Mouse (Mus musculus): Measurements from ENCODE around the gene Cdh12.
"Not testable (repeated sequence)": the region's sequence is repeated elsewhere in the genome, so short reads cannot be mapped to it uniquely, and the experiment has no call there.

Cdh12 gene

GRCm38 (mm10) chr15:20448861-20449663 lies at the start of gene Cdh12:
TSS of gene Cdh12 (plus strand) at chr15:20449265.
- DNase-seq (ENCODE audit: low spot score) = no peak

- no peak for DNase-seq (ENCODE audit: low spot score)
These were observed 45.5 kb upstream of the Cdh12 start for GRCm38 (mm10) chr15:20403596-20403995.

DNA sequence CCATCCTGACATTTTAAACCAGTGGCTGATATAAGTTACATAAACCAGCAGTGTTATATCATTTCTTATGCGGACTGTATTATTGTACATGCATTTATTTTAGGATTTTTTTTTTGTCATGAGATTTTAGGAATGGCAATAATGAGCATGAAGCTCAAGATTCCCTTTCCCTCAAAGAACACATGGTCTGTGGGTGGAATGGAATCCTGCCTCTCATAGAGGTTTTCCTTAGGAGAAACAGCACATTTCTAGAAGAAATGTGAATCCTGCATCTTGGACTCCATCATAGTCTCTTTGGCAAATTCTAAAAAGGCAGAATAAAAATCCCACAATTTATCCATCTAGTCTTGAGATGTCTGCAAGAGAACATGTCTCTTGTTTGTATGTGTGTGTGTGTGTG lies 35.7 kb upstream of the Cdh12 start:
- DNase-seq (ENCODE audit: low spot score) = no peak

GRCm38 (mm10) chr15:20436356-20436755 lies 12.7 kb upstream of the Cdh12 start:
- DNase-seq (ENCODE audit: low spot score) = no peak

DNA sequence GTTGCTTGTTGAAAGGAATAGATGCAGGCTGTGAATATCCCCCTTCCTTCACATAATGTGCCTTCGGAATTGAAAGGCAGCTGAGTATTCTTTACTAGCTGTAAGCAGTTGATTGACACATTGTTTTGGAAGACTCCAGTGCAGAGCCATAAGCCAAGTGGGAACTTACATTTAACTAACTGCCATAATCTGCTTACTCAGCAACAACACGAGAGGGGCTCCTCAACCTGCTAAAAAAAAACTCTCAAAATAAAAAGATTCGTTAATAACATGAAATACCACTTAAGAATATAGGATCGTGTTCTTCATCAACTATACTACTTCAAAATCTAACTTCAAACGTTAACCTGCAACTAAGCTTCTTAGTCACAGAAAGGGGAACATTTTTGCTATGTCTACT lies 1.5 kb downstream of the Cdh12 start:
- no peak for DNase-seq (ENCODE audit: low spot score)

- DNase-seq (ENCODE audit: low spot score) = no peak
These were observed 9.4 kb downstream of the Cdh12 start for GRCm38 (mm10) chr15:20458508-20458907.

DNA sequence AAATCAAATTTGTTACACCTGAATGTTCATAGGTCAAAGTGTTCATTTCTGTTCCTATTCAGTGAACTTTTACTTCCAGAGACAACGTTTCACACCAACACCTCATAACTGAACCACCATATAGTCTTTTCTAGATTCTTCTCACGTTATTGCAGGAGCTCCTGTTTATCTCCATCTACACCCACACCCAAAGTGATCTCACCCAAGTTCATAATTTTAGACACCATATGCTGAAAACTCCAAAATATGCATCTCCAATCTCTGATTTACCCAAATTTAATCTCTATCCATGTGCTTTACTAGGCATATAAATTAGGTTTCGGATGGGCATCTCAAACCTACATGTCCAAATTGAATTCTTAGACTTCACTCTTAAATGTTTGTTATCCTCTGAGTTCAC lies 13.4 kb downstream of the Cdh12 start:
- no peak for DNase-seq (ENCODE audit: low spot score)

DNA sequence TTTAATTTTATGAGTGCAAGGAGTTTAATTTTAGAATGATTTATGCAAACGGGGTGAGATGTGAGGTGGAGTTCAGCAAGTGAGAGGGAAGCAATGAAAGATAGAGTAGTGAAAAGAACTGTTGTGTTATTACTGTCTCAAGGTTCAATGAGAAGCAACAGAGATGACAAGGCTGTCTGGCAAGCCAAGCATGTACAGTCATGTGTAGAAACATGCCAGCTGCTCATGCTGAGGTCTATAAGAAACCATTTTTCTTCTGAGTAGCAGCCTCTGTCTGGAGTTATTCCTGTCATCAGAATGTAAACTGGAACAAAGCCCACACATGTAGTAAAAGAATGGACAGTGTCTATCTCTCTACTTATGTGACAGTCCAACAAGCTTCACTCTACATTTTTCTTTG lies 14.5 kb downstream of the Cdh12 start:
- DNase-seq (ENCODE audit: low spot score) = no peak

- no peak for DNase-seq (ENCODE audit: low spot score)
These were observed 101.9 kb downstream of the Cdh12 start for GRCm38 (mm10) chr15:20550979-20551378.

GRCm38 (mm10) chr15:20571012-20571411 lies 121.9 kb downstream of the Cdh12 start:
- no peak for DNase-seq (ENCODE audit: low spot score)

- no peak for DNase-seq (ENCODE audit: low spot score)
These were observed 133.6 kb downstream of the Cdh12 start for GRCm38 (mm10) chr15:20582567-20583075.

GRCm38 (mm10) chr15:20591599-20591998 lies 142.5 kb downstream of the Cdh12 start:
- DNase-seq (ENCODE audit: low spot score) = no peak

- DNase-seq (ENCODE audit: low spot score) = not testable (repeated sequence)
These were observed 156.7 kb downstream of the Cdh12 start for GRCm38 (mm10) chr15:20605751-20606150.

DNA sequence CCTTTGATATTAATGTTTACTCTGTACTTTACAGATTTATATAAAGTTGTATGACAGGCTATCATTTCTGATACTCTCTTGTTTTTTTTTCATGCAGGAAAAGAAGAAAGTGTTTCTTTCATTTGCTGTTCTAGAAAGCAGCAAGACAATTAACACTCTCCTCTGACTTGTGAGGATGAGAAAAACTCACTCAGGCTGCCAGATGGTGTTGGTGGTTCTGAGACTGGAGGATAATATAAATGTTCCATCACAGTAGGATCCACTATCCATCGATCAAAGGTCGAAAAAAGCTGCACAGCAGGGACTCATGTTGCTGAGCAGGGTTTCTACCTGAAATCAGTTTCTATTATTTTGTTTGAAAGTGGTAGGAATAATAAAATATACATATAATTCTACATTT lies 185.5 kb downstream of the Cdh12 start:
- DNase-seq (ENCODE audit: low spot score) = no peak

- DNase-seq (ENCODE audit: low spot score) = no peak
These were observed 190.1 kb downstream of the Cdh12 start for GRCm38 (mm10) chr15:20639155-20639554.

GRCm38 (mm10) chr15:20642905-20643414 lies 193.9 kb downstream of the Cdh12 start:
- DNase-seq (ENCODE audit: low spot score) = no peak

- no peak for DNase-seq (ENCODE audit: low spot score)
These were observed 211.2 kb downstream of the Cdh12 start for GRCm38 (mm10) chr15:20660221-20660620.

- DNase-seq (ENCODE audit: low spot score) = no peak
These were observed 217.6 kb downstream of the Cdh12 start, which contains the start of gene Acot10 for GRCm38 (mm10) chr15:20666650-20667049. TSS of gene Acot10 (minus strand) at chr15:20666750.

DNA sequence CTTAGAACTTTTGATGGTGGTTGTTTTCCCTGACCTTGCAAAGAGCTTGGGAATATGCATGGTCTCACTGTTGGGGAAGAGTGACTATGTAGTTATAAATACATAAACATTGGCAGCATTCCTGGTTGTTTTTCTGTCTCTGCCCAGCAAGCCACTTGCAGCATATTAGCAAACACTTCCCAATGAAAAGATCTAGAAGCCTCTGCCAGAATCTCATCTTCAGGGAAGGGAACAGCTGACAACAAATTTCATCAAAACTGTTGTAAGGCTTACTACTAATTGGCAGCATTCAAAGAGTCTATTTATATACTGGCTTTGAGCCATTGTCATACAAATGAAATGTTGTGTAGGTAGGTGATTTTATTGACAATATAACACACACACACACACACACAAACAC lies 218.3 kb downstream of the Cdh12 start:
- DNase-seq (ENCODE audit: low spot score) = no peak

GRCm38 (mm10) chr15:20667989-20668388 lies 218.9 kb downstream of the Cdh12 start:
- no peak for DNase-seq (ENCODE audit: low spot score)

- DNase-seq (ENCODE audit: low spot score) = not testable (repeated sequence)
These were observed 220.4 kb downstream of the Cdh12 start for GRCm38 (mm10) chr15:20669507-20669906.

GRCm38 (mm10) chr15:20682719-20683118 lies 233.7 kb downstream of the Cdh12 start:
- no peak for DNase-seq (ENCODE audit: low spot score)

DNA sequence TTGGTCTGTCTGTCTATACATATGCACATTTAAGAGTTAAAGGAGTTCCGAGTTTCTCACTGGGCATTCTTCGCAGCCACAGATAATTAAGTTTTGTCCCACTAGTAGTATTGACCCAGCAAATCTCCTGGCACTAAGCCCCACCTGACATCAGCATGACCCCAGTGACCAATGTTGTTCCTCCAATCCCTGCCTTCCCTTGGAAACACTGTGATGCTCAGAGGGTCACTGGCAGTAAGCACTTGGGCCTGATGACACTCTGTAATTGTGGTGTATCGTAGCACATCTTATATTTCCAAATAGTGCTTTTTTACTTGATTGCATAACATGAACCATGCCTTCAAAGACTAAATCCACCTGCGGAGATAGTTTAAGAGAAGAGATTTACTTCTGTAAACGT lies 235.1 kb downstream of the Cdh12 start:
- no peak for DNase-seq (ENCODE audit: low spot score)

GRCm38 (mm10) chr15:20696229-20696628 lies 247.2 kb downstream of the Cdh12 start:
- no peak for DNase-seq (ENCODE audit: low spot score)

Data from MN1 (cell line).